In genomic region chr9:121382568-121382967, GRCm38 (mm10) we compare ENCODE assay signal across 10 mouse cellular contexts.
DNase-seq lines count a peak whose midpoint lies in the region; ATAC-seq and TF ChIP-seq lines count a peak whose summit lies in the region.
"Had no signal": no experiment of that assay in that cellular context is flagged by ENCODE, and none has a peak within 500 bp of the region (broad histone marks: within the 10 kb centered on the region; RNA-seq: fewer than 3 reads in every experiment).

No protein-coding gene starts in this region.

- peaks cover 1% of the 10 kb centered on the region; the same call in 1 of the 2 replicates for H3K4me1 ChIP-seq in forebrain, embryonic 11.5 days (replicated peaks; ENCODE audit: control insufficient read depth, insufficient read depth, low read length)
- peaks cover 24% of the 10 kb centered on the region for H3K4me1 ChIP-seq in forebrain, embryonic 10.5 days
- peaks cover 21% of the 10 kb centered on the region for H3K4me1 ChIP-seq in neural tube, embryonic 15.5 days

- DNase-seq in forebrain, embryonic 11.5 days (ENCODE audit: low spot score): no peak
- DNase-seq in forebrain, embryonic 10.5 days (ENCODE audit: extremely low spot score, low spot score): no peak
- DNase-seq in neural tube, embryonic 10.5 days (ENCODE audit: extremely low spot score, low spot score): no peak
- peak; percentile 60 to 77 for DNase-seq in left cerebral cortex, adult 2 months (ENCODE audit: extremely low spot score in 1 of 2, low spot score in 2 of 2)
- peak; percentile 78 to 81 for DNase-seq in right cerebral cortex, postnatal 36 days (ENCODE audit: low spot score in 2 of 2)
- DNase-seq in thymus, adult 18-20 months: no peak
- no peak for DNase-seq in frontal cortex, postnatal 14 days (ENCODE audit: low spot score in 2 of 2)

- no peak for ATAC-seq in forebrain, embryonic 11.5 days (replicated peaks; ENCODE audit: low FRiP score)
- ATAC-seq in neural tube, embryonic 15.5 days (ENCODE audit: low FRiP score): no peak
- ATAC-seq: activated CD4-positive, CD25-positive, alpha-beta regulatory T cell, adult 4 months had no signal

- peak overlapping the region; percentile 31; the same call in 1 of the 2 replicates for H3K27ac ChIP-seq in forebrain, embryonic 11.5 days (ENCODE audit: low read depth, low read length)
- no peak overlapping the region for H3K27ac ChIP-seq in forebrain, embryonic 10.5 days
- 0 out of 2 replicates have a peak overlapping the region, but pooled peaks have one; percentile 24 for H3K27ac ChIP-seq in neural tube, embryonic 15.5 days (replicated peaks)
- peak overlapping the region; percentile 96 for H3K27ac ChIP-seq in left cerebral cortex, adult 2 months

- no peaks in the 10 kb centered on the region for H3K36me3 ChIP-seq in forebrain, embryonic 11.5 days (ENCODE audit: control insufficient read depth, insufficient read depth, low read length)
- peaks cover 16% of the 10 kb centered on the region for H3K36me3 ChIP-seq in forebrain, embryonic 10.5 days (replicated peaks)
- no peaks in the 10 kb centered on the region for H3K36me3 ChIP-seq in neural tube, embryonic 15.5 days
- H3K36me3 ChIP-seq: neural tube, embryonic 13.5 days had no signal

- TF ChIP-seq CTCF in left cerebral cortex, adult 2 months (IDR thresholded peaks at IDR 0.05): no peak

- H3K4me3 ChIP-seq in forebrain, embryonic 11.5 days (ENCODE audit: low read depth, low read length): no peak overlapping the region
- no peak overlapping the region for H3K4me3 ChIP-seq in forebrain, embryonic 10.5 days
- no peak overlapping the region for H3K4me3 ChIP-seq in neural tube, embryonic 15.5 days (replicated peaks)
- peak overlapping the region; percentile 48 for H3K4me3 ChIP-seq in left cerebral cortex, adult 2 months
- H3K4me3 ChIP-seq: neural tube, embryonic 13.5 days had no signal

- H3K4me2 ChIP-seq in forebrain, embryonic 11.5 days (ENCODE audit: low read depth, low read length, severe bottlenecking): no peak overlapping the region
- H3K4me2 ChIP-seq in neural tube, embryonic 15.5 days: no peak overlapping the region
- H3K4me2 ChIP-seq: neural tube, embryonic 13.5 days had no signal

- no peaks in the 10 kb centered on the region for H3K27me3 ChIP-seq in forebrain, embryonic 11.5 days (ENCODE audit: control insufficient read depth, insufficient read depth, low read length)
- no peaks in the 10 kb centered on the region for H3K27me3 ChIP-seq in forebrain, embryonic 10.5 days (ENCODE audit: poor library complexity, severe bottlenecking)
- no peaks in the 10 kb centered on the region for H3K27me3 ChIP-seq in neural tube, embryonic 15.5 days (replicated peaks)
- H3K27me3 ChIP-seq: neural tube, embryonic 13.5 days had no signal

- no peaks in the 10 kb centered on the region for H3K9me3 ChIP-seq in forebrain, embryonic 11.5 days (ENCODE audit: control insufficient read depth, low read length)
- H3K9me3 ChIP-seq in forebrain, embryonic 10.5 days: no peaks in the 10 kb centered on the region
- H3K9me3 ChIP-seq in neural tube, embryonic 15.5 days (replicated peaks): no peaks in the 10 kb centered on the region
- H3K9me3 ChIP-seq: neural tube, embryonic 13.5 days had no signal

- H3K9ac ChIP-seq in forebrain, embryonic 11.5 days (ENCODE audit: low read length): no peak overlapping the region
- no peak overlapping the region for H3K9ac ChIP-seq in neural tube, embryonic 15.5 days (replicated peaks)

- intact Hi-C loops in left cerebral cortex, adult 2 months (cut with DNase I): no loop called here

- WGBS in forebrain, embryonic 11.5 days: 91% methylated on average over 14 of the region's 14 CpGs
- 94% methylated on average over 14 of the region's 14 CpGs for WGBS in forebrain, embryonic 10.5 days
- 91% methylated on average over 14 of the region's 14 CpGs for WGBS in neural tube, embryonic 15.5 days

Comparison
In these comparisons a context has a peak if more than half of its experiments do, and no peak if none do; other contexts are left out.
1. DNase-seq: peak in left cerebral cortex, adult 2 months (2 of 2) and right cerebral cortex, postnatal 36 days (2 of 2); none in forebrain, embryonic 11.5 days (single experiment), forebrain, embryonic 10.5 days (single experiment), neural tube, embryonic 10.5 days (single experiment), thymus, adult 18-20 months (0 of 2) and frontal cortex, postnatal 14 days (0 of 2).